Mouse (Mus musculus) testis, adult 2 months (tissue): ENCODE results near the gene Trim9.

Experiments
- CTCF ChIP-seq: fragments of 200-500 bp; IDR thresholded peaks from 2 replicates; pipeline ENCODE4 v1.5.1; 2012; ENCODE audit warnings: low read depth, mild to moderate bottlenecking, inconsistent platforms, low read length, moderate library complexity; ENCODE audit not compliant: control insufficient read depth, insufficient read depth, insufficient replicate concordance
- POLR2A ChIP-seq: fragments of 200-500 bp; IDR thresholded peaks from 2 replicates; pipeline ENCODE4 v1.6.1; 2012; ENCODE audit warnings: low read depth, mild to moderate bottlenecking, inconsistent platforms, low read length, moderate library complexity; ENCODE audit not compliant: control insufficient read depth

GRCm38 (mm10) chr12:70263721-70264120, 83.7 kb downstream of the Trim9 start:
- no peak for TF ChIP-seq POLR2A
- no peak for TF ChIP-seq CTCF
